In genomic region chr5:136953440-136953951, GRCm38 (mm10) we compare ENCODE assay signal across 8 mouse cellular contexts. TPM values are rescaled to one million over a fixed set of nuclear protein-coding genes. Genes with fewer than 3 reads are reported as not detected.
DNase-seq lines count a peak whose midpoint lies in the region; ATAC-seq and TF ChIP-seq lines count a peak whose summit lies in the region.

No protein-coding gene starts in this region.

- DNase-seq in spleen, adult 2 months (ENCODE audit: low read depth in 1 of 2, low spot score in 2 of 2) = no peak
- DNase-seq in spleen, postnatal 14 days (ENCODE audit: low spot score in 2 of 2) = no peak
- peak; percentile 55 for DNase-seq in cerebellum, postnatal 25 days
- no peak for DNase-seq in lung, embryonic 14.5 days
- peak; percentile 53 for DNase-seq in skeletal muscle tissue, adult 2 months (ENCODE audit: low read depth, low spot score)
- no peak for DNase-seq in retina, postnatal 1 day

- H3K27ac ChIP-seq in spleen, adult 2 months (ENCODE audit: insufficient read depth, low read length) = peak overlapping the region; percentile 35; the same call in 1 of the 2 replicates
- H3K27ac ChIP-seq in heart, embryonic 12.5 days (ENCODE audit: poor library complexity, severe bottlenecking) = peak overlapping the region; percentile 55; the same call in 1 of the 2 replicates
- peak overlapping the region; percentile 87 for H3K27ac ChIP-seq in kidney, embryonic 15.5 days
- peak overlapping the region; percentile 64; the same call in 1 of the 2 replicates for H3K27ac ChIP-seq in lung, embryonic 14.5 days (ENCODE audit: low read depth)

- ATAC-seq in heart, embryonic 12.5 days (ENCODE audit: insufficient number of reproducible peaks, low FRiP score) = peak; percentile 47; the same call in 1 of the 2 replicates
- ATAC-seq in kidney, embryonic 15.5 days (replicated peaks; ENCODE audit: low FRiP score) = peak; percentile 52
- peak; percentile 19; the same call in 1 of the 2 replicates for ATAC-seq in lung, embryonic 14.5 days (ENCODE audit: insufficient read depth)

- no peaks in the 10 kb centered on the region for H3K27me3 ChIP-seq in spleen, adult 2 months (ENCODE audit: control insufficient read depth, insufficient read depth, low read length)
- H3K27me3 ChIP-seq in heart, embryonic 12.5 days (replicated peaks) = no peaks in the 10 kb centered on the region
- no peaks in the 10 kb centered on the region for H3K27me3 ChIP-seq in kidney, embryonic 15.5 days
- H3K27me3 ChIP-seq in lung, embryonic 14.5 days (ENCODE audit: insufficient read depth, low read length) = no peaks in the 10 kb centered on the region

- H3K9me3 ChIP-seq in heart, embryonic 12.5 days (replicated peaks) = no peaks in the 10 kb centered on the region
- no peaks in the 10 kb centered on the region for H3K9me3 ChIP-seq in kidney, embryonic 15.5 days (replicated peaks)
- H3K9me3 ChIP-seq in lung, embryonic 14.5 days (ENCODE audit: low read depth, low read length) = no peaks in the 10 kb centered on the region

- peak overlapping the region; percentile 73 for H3K4me2 ChIP-seq in heart, embryonic 12.5 days
- H3K4me2 ChIP-seq in kidney, embryonic 15.5 days = peak overlapping the region; percentile 75
- H3K4me2 ChIP-seq in lung, embryonic 14.5 days = peak overlapping the region; percentile 75

- TF ChIP-seq CTCF in spleen, adult 2 months (IDR thresholded peaks at IDR 0.05; ENCODE audit: extremely low read depth, insufficient read depth, insufficient read length, insufficient replicate concordance) = no peak
- TF ChIP-seq CTCF in lung, embryonic 14.5 days (IDR thresholded peaks at IDR 0.05; ENCODE audit: low read depth) = no peak

- H3K4me1 ChIP-seq in spleen, adult 2 months (ENCODE audit: control insufficient read depth, insufficient read depth, insufficient read length) = no peaks in the 10 kb centered on the region
- peaks cover 11% of the 10 kb centered on the region for H3K4me1 ChIP-seq in heart, embryonic 12.5 days (replicated peaks)
- peaks cover 22% of the 10 kb centered on the region for H3K4me1 ChIP-seq in kidney, embryonic 15.5 days
- peaks cover 5% of the 10 kb centered on the region; the same call in 1 of the 2 replicates for H3K4me1 ChIP-seq in lung, embryonic 14.5 days (ENCODE audit: insufficient read depth)

- peak overlapping the region; percentile 82 for H3K9ac ChIP-seq in heart, embryonic 12.5 days
- peak overlapping the region; percentile 83 for H3K9ac ChIP-seq in kidney, embryonic 15.5 days
- peak overlapping the region; percentile 70 for H3K9ac ChIP-seq in lung, embryonic 14.5 days

- 9% methylated on average over 12 of the region's 12 CpGs for WGBS in spleen, adult 2 months
- WGBS in heart, embryonic 12.5 days = 2% methylated on average over 12 of the region's 12 CpGs
- WGBS in kidney, embryonic 15.5 days = 2% methylated on average over 12 of the region's 12 CpGs
- WGBS in lung, embryonic 14.5 days = 3% methylated on average over 12 of the region's 12 CpGs

- peak overlapping the region; percentile 64 for H3K4me3 ChIP-seq in spleen, adult 2 months (ENCODE audit: extremely low read depth, insufficient read depth, insufficient read length)
- peak overlapping the region; percentile 82 for H3K4me3 ChIP-seq in heart, embryonic 12.5 days
- peak overlapping the region; percentile 85 for H3K4me3 ChIP-seq in kidney, embryonic 15.5 days (replicated peaks)
- H3K4me3 ChIP-seq in lung, embryonic 14.5 days (ENCODE audit: low read depth, low read length) = peak overlapping the region; percentile 67

- H3K36me3 ChIP-seq in spleen, adult 2 months (ENCODE audit: control insufficient read depth, insufficient read depth, low read length) = no peaks in the 10 kb centered on the region
- H3K36me3 ChIP-seq in heart, embryonic 12.5 days = peaks cover 13% of the 10 kb centered on the region; the same call in 1 of the 2 replicates
- H3K36me3 ChIP-seq in kidney, embryonic 15.5 days = peaks cover 19% of the 10 kb centered on the region
- peaks cover 7% of the 10 kb centered on the region; the same call in 1 of the 2 replicates for H3K36me3 ChIP-seq in lung, embryonic 14.5 days (ENCODE audit: insufficient read depth)

- TF ChIP-seq POLR2A in spleen, adult 2 months (IDR thresholded peaks at IDR 0.05; ENCODE audit: low read depth, low read length) = no peak

RNA-seq across cellular contexts. Expression of gene Fis1, which starts 0.4 kb away (rescaled TPM):
- 130 and 172 TPM in 2 replicates for polyA plus RNA-seq in spleen, adult 2 months (2012; rRNA removed)
- 245 and 251 TPM in 2 replicates for polyA plus RNA-seq in heart, embryonic 12.5 days (2016; fragmentation: Nextera tagmentation; extraction: Ambion mirVana)
- polyA plus RNA-seq in kidney, embryonic 15.5 days (2015; fragmentation: Nextera tagmentation; extraction: Ambion mirVana) = 284 and 294 TPM in 2 replicates
- polyA plus RNA-seq in lung, embryonic 14.5 days (2014; fragmentation: Nextera tagmentation; extraction: Ambion mirVana) = 306 and 314 TPM in 2 replicates

RNA-seq across cellular contexts. Expression of gene Cldn15, which starts 12.9 kb away (rescaled TPM):
- 2.6 and 3.4 TPM in 2 replicates for polyA plus RNA-seq in spleen, adult 2 months (2012; rRNA removed)
- polyA plus RNA-seq in heart, embryonic 12.5 days (2016; fragmentation: Nextera tagmentation; extraction: Ambion mirVana) = 1.9 and 2.1 TPM in 2 replicates
- 3.0 and 4.1 TPM in 2 replicates for polyA plus RNA-seq in kidney, embryonic 15.5 days (2015; fragmentation: Nextera tagmentation; extraction: Ambion mirVana)
- polyA plus RNA-seq in lung, embryonic 14.5 days (2014; fragmentation: Nextera tagmentation; extraction: Ambion mirVana) = 5.3 and 5.7 TPM in 2 replicates

RNA-seq across cellular contexts. Expression of gene Plod3, which starts 33.3 kb away (rescaled TPM):
- 37.2 and 41.6 TPM in 2 replicates for polyA plus RNA-seq in spleen, adult 2 months (2012; rRNA removed)
- 42.7 and 48.6 TPM in 2 replicates for polyA plus RNA-seq in heart, embryonic 12.5 days (2016; fragmentation: Nextera tagmentation; extraction: Ambion mirVana)
- 42.9 and 52.5 TPM in 2 replicates for polyA plus RNA-seq in kidney, embryonic 15.5 days (2015; fragmentation: Nextera tagmentation; extraction: Ambion mirVana)
- 43.5 and 43.7 TPM in 2 replicates for polyA plus RNA-seq in lung, embryonic 14.5 days (2014; fragmentation: Nextera tagmentation; extraction: Ambion mirVana)

RNA-seq across cellular contexts. Expression of gene Znhit1, which starts 34.3 kb away (rescaled TPM):
- polyA plus RNA-seq in spleen, adult 2 months (2012; rRNA removed) = 32.4 and 41.5 TPM in 2 replicates
- 74.4 and 78.1 TPM in 2 replicates for polyA plus RNA-seq in heart, embryonic 12.5 days (2016; fragmentation: Nextera tagmentation; extraction: Ambion mirVana)
- polyA plus RNA-seq in kidney, embryonic 15.5 days (2015; fragmentation: Nextera tagmentation; extraction: Ambion mirVana) = 86.4 and 102 TPM in 2 replicates
- 88.9 and 97.4 TPM in 2 replicates for polyA plus RNA-seq in lung, embryonic 14.5 days (2014; fragmentation: Nextera tagmentation; extraction: Ambion mirVana)

RNA-seq across cellular contexts. Expression of gene Ift22, which starts 45.5 kb away (rescaled TPM):
- polyA plus RNA-seq in spleen, adult 2 months (2012; rRNA removed) = 6.3 and 8.3 TPM in 2 replicates
- polyA plus RNA-seq in heart, embryonic 12.5 days (2016; fragmentation: Nextera tagmentation; extraction: Ambion mirVana) = 36.9 and 40.9 TPM in 2 replicates
- 74.0 and 78.8 TPM in 2 replicates for polyA plus RNA-seq in kidney, embryonic 15.5 days (2015; fragmentation: Nextera tagmentation; extraction: Ambion mirVana)
- polyA plus RNA-seq in lung, embryonic 14.5 days (2014; fragmentation: Nextera tagmentation; extraction: Ambion mirVana) = 72.2 and 78.1 TPM in 2 replicates

Comparison
In these comparisons a context has a peak if more than half of its experiments do, and no peak if none do; other contexts are left out.
1. DNase-seq: peak in cerebellum, postnatal 25 days (2 of 2) and skeletal muscle tissue, adult 2 months (single experiment); none in spleen, adult 2 months (0 of 2), spleen, postnatal 14 days (0 of 2), lung, embryonic 14.5 days (single experiment) and retina, postnatal 1 day (single experiment).
2. H3K27ac ChIP-seq: peak in every context shown above with its lines; median percentile 87 in kidney, embryonic 15.5 days; 64 in lung, embryonic 14.5 days; 55 in heart, embryonic 12.5 days; 35 in spleen, adult 2 months.
3. Peak in every context shown above with its lines, with median percentiles within 50 percentile points of each other: H3K4me3 ChIP-seq, ATAC-seq, H3K4me2 ChIP-seq and H3K9ac ChIP-seq.